Mouse (Mus musculus): ENCODE data around the gene Hao1.

DNA sequence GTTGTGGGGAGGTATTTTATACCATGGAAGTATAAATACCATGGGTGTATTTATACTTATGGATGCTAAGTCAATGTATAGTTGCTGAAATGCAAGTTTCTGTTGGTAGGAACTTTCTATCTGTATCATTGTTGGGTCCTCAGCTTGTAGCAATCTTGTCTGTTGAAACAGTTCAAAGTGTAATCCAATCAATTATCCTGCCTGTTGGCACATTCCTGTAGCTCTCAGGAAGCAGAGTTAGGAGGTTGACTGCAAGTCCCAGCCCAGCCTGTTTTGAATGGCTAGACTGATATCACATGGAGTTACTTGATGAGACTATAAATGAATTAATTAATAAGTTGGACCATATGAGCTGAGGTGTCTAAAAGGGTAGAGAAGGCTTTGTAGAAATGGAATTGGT, 1.8 kb downstream of the Hao1 start:
- TF ChIP-seq CTCF (IDR thresholded peaks at IDR 0.05; ENCODE audit: low read depth, low read length), result no peak
- no peak for TF ChIP-seq POLR2A (IDR thresholded peaks at IDR 0.05; ENCODE audit: borderline replicate concordance, low read depth, low read length)
